Mouse (Mus musculus) layer of hippocampus, postnatal 10 days (tissue): ENCODE results near the gene Gdf10. TPM values are rescaled to one million over a fixed set of nuclear protein-coding genes. Genes with fewer than 3 reads are reported as not detected.

Experiments
- DNase-seq, 2 experiments: peaks; one replicate each; pipeline ENCODE4 v3.0.0; 2021; ENCODE audit warnings: low spot score in 2 of 2
- long read RNA-seq: library from polyadenylated mRNA; stranded (forward); transcript quantifications from one replicate; pipeline ENCODE4 v2.0.0, GENCODE M21; 2023
- total RNA-seq, 2 experiments: library from RNA; stranded (reverse); gene quantifications; 2 replicates each; pipeline ENCODE4 v1.2.3; 2021

Gene Gdf10
- 10 to 100 TPM in 1 of 2 experiments, 1 to 10 TPM in 1; 9.7 to 12.3 TPM for total RNA-seq
- long read RNA-seq, full-length matches to known transcripts = 17 of 17 reads
- long read RNA-seq, partial matches to known transcripts = 0 of 17 reads
- long read RNA-seq, other reads (novel, unspliced or antisense) = 0 of 17 reads

DNA sequence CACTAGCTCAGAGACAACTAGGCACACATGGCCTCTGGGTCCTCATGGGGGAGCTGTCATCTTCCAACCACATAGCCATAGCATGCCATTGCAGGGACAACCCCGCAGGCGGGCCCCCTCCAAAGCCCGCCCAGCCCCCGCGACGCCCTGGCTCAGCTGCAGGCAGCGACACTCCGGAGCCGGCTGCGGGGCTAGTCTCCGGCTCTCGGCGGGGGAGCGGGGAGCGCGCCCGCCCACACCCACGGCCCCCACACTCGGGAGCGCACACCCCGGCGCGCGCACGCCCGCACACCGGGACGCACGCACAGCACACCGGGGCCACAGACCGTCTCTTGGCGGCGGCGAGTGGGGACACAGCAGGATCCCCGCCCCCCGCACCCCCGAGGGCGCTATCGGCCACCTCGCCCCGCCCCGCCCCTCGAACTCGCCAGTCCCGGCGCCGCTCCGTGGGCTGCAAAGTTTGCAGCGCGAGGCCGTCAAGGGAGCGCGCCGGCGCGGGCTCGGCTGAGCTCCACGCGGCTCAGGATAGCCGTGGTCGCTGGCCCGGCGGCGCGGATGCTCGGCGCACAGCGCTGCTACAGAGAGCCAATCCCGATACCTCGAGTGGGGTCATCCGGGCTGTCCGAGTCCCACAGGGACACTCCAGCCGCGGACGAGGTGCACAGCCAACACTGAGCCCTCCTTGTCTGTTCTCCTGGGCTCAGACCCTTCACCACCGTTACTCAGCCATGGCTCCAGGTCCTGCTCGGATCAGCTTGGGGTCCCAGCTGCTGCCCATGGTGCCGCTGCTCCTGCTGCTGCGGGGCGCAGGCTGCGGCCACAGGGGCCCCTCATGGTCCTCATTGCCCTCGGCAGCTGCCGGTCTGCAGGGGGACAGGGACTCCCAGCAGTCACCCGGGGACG lies at the start of gene Gdf10:
Gdf10 (plus strand) TSS at position 420 of the 903 bp plus-strand sequence.
- DNase-seq = peak; percentile 48 to 65

DNA sequence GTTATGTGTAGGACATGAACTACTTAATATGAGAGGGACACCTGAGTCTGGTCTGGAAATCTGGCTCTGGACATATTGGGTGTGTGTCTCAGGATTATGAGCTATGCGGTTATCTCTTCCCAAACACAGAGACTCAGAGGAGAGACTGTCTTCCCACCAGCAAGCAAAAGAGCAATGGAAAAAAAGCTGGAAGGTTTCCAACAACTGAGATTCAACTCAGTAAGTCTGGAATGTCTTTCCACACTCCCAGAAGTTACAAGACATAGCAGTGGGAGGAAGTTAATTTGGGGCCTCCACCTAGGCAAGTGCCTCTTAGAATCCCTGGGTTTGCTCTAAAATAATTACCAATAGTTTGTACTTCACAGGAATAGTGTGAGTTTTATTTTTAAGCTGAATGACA lies 44.6 kb upstream of the Gdf10 start:
- DNase-seq = no peak

DNA sequence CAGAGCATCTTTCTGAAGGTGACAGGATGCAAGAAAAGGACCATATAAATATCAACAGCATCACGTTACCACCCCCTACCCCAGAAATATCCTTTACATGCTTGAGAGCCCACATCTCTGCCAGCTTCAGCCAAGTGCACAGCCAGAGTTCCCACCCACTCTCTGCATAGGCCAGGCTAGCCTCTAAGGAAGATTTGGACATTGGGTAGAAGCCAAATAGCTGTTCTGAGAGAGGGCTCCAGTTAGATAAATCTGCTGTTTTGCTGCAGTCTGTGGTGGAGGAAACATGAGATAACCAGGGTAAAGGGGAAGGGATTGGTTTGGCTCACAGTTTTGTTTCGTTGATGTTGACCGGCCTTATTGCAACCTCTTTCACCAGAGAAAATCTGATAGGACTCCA lies 43.2 kb upstream of the Gdf10 start:
- no peak for DNase-seq

DNA sequence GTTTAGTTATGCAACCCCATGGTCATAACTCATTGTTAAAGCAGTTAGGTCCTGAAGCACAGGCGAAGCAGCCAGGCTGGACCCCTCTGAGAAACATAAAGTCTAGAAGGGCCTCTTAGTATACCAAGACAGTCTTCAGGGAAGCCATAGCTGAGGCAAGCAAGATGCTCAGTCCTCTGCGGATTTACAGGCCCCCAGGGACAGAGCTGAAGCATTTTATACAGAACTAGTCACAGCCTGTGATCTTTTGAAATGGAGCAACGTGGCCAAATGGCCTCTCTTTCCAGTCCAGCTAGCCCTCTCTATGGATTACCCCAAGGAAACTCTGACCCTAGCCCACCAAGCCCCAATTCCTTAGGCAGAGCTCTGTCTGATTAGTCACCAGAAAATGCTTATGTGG lies 41.9 kb upstream of the Gdf10 start:
- no peak for DNase-seq

DNA sequence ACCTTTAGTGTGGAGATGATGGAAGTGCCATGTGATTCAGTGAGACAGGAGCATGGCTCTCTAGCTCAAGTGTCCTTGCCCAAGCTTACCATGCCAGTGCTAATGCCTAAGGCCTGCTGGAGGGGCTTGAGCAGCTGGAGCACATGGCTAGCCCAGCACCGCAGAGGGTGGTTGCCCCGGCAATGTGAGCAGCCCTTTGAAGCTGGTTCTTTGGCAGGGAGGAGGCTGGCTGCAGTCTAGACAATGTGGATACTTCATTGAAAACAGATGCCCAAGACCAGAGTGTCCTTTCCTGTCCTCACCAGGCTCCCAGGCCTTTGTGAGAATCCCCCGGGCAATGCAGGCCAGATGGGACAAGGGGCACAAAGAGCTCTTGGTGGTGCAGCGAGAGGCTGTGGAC lies 40.3 kb upstream of the Gdf10 start:
- peak; percentile 39 to 41 for DNase-seq

DNA sequence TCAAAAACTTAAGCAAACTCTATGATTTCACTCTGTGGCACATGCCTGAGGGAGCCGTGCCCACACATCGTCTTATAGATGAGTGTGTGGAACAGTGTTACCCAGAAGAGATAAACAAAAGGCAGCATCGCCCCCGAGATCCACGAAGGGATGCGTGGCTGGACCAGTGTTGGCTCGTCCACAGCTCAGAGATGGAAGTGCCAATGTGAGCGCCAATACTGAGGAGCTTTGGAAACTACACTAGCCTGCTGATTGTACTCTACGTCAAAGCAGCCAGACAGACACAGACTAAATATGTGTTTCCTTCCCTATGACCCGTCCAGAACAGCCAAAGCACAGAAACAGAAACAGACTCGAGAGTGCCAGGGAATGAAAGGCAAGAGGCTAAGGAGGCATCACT lies 37.9 kb upstream of the Gdf10 start:
- DNase-seq = no peak

DNA sequence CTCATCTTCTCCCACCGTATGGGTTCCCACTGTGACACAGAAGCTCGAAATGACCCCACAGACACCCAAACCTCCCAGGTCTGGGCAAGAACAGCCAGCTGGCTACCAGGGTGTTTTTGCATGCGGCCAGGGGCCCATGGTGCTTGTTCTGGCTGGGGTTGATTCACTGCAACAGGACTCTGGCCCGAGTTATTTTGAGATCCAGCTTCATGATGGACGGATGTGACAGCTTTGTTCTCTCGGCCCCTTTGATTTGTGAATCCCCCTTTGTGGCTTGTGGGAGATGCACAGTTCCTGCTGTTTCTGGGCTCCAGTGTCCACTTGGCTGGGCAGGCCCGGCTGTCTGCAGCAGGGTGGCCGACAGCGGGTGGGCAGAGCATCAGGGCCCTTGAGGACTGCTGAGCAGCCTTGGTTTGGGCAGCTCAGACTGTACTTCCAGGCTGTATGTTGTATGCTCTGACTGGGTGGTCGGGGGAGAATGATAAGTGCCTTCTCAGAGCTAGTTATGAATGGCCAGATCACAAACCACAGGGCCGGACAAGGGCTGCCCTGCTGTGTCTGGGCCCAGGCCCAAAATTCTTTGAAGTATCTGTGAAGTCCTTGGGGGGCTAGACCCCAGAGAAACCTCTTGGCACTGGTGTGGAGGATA lies 34.9 kb upstream of the Gdf10 start:
- no peak for DNase-seq

DNA sequence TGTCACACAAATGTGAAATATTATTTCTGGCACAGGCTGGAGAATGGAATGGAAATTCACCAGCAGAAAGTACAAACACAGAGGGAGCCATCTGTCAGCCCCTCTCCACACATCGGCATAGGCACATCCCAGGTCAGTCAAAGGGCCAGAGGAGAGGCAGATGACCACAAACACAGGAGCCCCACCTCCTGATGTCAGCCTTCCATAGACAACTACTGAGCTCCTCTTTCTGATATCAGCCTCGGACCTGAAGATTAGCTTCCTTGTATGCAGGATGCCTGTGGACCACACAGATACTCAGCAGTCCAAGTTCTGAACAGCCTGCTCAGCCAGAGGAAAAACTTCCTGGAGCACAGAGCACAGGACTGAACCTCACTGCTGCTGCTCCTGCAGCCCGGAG lies 33.4 kb upstream of the Gdf10 start:
- no peak for DNase-seq

DNA sequence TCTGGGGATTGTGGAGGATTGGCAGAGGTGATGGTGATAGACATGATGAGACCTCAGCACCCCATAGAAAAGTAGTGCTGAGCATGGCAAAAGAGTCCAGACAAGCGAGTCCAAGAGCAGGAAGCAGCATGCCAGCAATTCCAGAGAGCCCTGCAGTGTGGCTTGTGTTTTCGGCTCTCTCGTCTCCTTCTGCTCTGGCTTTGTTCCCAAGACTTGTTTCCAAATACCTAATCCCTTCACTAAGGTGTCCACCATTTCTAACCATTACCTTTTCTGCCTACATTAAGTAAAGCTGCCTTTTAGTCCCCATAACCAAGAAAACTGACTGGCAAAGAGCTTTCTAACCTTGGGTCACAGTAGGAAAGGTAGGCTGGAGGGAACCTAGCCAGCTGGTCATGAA lies 31.9 kb upstream of the Gdf10 start:
- DNase-seq = no peak

DNA sequence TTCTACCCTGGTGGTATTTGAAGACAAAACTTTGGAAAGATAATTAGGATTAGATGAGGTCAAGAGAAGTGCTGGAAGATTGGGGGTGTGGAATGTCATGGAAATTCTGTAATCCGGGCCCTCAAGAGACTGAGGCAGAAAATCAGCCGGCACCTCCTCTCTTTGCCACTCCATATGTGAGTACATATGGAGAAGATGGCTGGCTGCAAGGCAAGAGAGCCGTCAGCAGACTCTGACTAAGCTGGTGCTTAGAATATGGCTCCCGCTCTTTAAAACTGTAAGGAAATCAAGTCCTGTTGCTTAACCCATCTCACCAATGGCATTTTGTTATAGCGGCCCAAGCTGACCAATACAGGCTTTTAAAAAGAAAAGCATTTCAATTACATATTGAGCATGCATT lies 27.6 kb upstream of the Gdf10 start:
- DNase-seq = no peak

DNA sequence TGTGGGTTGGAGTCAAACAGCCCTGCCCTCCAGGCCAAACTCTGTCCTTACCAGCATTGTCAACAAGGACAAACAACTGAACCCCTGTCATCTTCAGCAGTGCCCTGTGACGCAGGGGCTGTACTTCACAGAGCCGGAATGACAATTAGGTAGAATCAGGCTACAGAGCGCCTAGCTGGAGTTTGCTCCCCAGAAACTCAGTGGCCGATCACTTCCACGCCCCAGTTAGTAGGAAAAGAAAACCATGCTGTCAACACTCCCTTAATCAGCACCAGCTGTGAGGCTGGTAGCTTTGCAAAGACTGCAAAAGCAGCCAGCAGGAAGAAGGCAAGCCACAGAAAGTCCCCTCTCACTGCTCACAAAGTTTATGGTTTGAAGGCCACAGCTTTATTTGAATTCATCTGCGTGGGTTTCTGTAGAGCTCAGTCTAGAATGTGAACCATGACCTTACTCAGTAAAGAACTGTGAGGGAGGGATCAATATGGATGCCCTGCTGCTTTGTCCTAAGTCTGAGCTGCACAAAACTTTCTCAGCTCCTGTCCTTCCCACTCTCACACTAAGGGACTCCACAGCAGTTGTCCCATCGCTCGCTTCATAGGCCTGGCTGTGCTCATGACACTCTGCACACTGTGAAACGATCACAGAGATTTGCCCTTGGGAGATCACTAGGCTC lies 26.6 kb upstream of the Gdf10 start:
- DNase-seq = peak in 1 of 2 experiments; percentile 11

DNA sequence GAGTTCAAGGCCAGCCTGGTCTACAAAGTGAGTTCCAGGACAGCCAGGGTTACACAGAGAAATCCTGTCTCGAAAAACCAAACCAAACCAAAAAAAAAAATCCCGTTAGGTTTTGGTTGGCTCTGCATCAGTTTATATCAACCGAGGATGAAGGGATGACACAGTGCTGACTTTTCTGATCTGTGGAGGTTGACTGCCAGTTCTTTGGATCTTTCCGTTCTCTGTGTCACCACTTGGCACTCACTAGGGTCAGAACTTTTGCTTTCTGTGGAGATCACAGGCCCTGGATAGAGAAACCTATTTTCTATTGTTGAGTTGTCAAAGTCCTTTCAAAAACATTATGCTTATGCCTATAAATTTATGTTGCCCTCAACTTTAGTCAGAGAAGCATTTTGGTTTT lies 20.6 kb upstream of the Gdf10 start:
- DNase-seq = no peak

DNA sequence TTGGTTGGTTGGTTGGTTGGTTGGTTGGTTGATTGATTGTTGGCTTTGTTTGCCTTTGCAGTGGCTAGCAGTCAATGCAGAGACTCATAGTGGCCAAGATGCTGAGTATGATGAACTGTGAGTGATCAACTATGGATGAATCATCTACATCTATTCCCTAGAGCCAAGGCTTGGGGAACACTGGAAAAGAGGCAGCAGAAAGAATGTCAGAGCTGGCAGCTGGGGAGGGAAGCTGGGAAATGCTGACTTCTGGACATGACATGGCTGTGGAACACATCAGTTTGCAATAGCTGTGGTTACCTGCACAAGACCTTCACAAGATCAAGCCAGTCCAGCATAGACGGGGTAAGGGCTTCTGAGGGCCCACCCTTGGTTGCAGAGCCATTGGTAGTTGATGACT lies 20.2 kb upstream of the Gdf10 start:
- no peak for DNase-seq

DNA sequence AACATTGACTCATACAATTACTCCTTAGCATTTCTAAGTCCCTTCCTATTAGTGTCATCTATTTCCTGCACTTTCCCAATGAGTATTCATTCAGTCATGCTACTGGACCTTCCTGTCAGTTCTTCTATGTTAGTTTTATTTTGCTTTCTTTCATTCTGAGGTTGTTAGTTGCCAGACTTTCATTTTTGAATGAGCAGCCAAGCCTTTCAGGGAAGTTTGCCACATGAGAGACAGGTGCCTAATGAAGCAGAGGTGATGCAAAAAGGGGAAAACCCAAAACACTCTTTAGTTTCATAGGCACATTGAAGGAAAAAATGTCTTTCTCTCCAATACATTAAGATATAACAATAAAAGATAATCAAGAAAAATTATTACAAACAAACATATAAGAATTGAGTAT lies 18.5 kb upstream of the Gdf10 start:
- no peak for DNase-seq

DNA sequence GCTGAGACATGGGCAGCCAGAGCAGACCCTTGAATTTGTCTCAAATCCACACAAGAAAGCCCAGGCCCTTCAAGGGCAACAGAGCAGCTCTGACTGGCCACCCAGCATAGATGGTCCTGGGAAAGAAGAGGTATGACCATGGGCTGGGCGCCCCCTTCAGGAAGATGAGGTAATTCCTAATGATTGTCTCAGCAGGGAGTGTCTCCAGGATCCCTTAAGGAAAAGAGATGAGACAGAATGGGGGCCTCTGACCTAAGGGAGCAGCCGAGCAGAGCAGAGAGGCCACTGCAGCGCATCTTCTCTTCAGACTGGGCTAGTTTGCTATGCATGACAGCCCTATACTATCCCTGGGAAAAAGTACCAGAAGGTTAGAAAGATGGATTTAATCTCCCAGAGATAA lies 9.7 kb upstream of the Gdf10 start:
- DNase-seq = peak in 1 of 2 experiments; percentile 70

DNA sequence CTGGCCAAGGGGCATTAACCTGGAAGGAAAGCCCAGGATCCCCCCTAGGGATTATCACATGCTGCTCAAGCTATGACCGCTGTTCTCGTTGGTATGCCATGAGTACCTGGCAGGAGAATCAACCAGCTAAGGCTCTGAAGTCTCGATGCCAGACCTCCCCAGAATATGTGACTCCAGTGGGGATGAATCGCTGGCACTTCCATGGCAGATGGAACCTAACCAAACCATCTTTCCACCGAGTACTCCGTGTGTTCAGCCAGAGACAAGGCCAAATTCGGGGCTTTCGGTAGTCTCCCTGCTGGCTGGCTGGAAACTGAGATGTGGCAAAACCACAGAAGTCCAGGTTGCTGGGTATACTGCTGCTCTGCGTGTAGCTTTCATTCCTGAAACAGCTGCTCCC lies 9.2 kb upstream of the Gdf10 start:
- no peak for DNase-seq

DNA sequence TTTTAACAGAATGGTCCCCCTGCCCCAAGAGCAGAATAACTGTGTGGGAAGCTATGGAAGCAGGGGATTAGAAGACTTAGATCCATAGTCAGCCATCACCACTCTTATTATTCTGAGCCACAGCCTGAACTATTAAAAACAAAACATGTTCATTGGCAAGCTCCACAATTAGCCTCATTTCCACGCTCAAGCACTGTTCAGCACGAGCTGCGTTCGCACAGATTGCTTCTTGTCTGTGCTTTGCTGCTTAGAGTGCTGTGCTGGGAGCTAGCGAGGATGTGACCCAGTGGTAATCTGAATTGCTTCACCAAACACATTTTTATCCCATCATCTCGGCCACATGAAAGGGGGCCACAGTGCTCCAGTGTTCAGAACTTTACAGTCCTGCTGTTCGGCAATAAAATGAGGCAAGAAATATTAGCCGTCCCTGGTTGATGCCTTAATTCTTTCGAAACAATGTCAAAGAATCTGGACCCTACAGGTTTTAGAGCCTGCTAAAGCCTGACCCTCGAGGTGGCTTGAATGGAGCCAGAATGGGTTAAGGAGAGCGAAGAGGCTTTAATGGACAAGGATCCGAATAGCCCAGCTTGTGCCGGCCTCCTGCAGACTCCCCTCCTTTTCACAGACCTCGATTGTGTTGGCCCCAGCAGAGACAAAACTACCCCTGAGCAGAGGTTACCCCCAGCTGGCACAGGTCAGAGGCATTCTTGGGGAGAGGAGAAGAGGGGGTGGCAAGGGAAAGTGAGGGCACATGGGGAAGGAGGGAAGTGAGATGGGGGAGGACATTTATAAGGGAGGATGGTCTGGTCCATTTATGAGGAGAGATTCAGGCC lies 2.4 kb upstream of the Gdf10 start:
- peak in 1 of 2 experiments; percentile 48 for DNase-seq

DNA sequence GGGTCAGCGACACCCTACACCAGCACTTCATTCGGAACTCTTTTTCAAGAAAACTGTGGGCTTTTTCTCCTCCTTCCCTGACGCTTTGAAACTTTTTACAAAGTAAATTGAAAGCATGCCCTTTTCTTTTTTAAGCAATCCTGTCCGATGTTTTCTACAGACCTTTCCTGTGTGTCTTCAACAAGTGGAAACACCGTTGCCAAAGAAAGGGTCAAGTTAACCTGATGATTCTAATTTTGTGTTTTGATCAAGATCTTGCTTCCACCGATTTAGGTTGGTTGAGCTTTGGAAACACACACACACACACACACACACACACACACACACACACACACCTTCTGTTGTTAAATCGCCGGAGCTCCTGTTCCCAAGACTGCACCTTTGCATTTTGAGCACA lies 618 bp upstream of the Gdf10 start:
- no peak for DNase-seq

DNA sequence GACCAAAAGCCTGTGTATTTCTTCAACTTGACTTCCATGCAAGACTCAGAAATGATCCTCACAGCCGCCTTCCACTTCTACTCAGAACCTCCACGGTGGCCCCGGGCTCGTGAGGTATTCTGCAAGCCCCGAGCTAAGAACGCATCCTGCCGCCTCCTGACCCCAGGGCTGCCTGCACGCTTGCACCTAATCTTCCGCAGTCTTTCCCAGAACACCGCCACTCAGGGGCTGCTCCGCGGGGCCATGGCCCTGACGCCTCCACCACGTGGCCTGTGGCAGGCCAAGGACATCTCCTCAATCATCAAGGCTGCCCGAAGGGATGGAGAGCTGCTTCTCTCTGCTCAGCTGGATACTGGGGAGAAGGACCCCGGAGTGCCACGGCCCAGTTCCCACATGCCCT lies 8.5 kb downstream of the Gdf10 start:
- no peak for DNase-seq

DNA sequence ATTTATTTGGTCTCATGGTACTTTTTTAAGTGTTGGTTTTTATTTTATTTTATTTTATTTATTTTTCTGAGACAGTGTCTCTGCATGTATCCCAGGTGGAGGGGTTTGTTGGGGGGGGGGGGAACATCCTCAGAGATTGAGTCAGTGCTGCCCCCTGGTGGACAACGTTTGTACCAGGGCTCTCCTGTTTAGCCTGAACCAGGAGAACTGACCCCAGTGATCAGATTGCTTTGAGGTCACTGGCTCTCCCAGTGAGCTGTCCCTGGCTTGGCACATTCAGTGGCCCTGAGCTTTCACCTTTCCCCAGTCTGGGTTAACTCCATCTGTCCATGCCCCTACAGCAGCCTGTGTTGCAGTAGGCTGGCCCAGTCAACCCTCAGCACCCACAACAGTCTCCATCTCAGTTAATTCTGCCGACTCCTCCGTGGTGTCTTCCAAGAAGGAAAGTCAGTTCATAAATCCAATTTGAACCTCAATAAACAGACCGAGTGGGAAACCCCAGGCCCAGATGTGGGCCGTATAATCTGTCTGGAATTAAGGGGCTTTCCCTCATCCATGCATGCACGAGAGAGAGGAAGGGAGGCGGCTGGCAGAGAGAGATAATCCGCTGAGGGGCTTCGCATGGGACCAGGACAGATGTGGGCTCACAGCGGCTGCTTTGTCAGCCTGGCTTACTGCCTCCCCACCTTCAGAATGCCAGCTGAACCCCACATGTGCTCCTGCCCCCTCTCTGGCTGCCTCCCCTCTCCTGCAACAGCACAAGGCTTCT lies 9.7 kb downstream of the Gdf10 start:
- peak; percentile 74 to 79 for DNase-seq
